Mouse (Mus musculus): ENCODE results near the gene Gm3526. TPM values are rescaled to one million over a fixed set of nuclear protein-coding genes. Genes with fewer than 3 reads are reported as not detected.

The Gm3526 gene
- total RNA-seq (2023), result not detected

DNA sequence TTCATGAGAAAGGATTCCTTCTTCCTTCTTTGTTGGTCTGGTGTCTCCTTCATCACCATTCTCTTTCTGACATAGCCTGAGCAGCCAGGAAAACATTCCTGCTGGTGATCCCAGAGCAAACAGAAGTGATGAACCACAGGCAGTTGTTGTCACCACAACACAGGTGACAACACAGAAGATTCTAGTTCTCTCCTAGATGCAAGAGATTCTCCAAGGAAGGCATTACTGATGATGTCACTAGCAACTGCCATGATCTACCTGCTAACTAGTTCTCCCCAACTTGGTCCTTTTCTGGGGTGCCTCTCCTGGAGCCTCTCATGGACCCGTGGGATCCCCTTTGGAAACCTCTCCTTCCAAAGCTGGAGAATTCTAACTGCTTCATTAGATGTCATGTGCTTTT, at the start of gene Gm3526:
Gm3526 (minus strand) TSS at position 101 of the 400 bp plus-strand sequence.

Other genes starting within 250 kb of the Gm3526 start
- gene Gm3298, start 244.7 kb downstream of the Gm3526 start, total RNA-seq (2023), result not detected
- not detected for gene 4930555G01Rik, start 210.0 kb downstream of the Gm3526 start, total RNA-seq (2023)
- not detected for gene Gm8281, start 189.5 kb downstream of the Gm3526 start, total RNA-seq (2023)
- gene Gm8279, start 129.1 kb downstream of the Gm3526 start, total RNA-seq (2023), result not detected
- gene Gm3317, start 96.0 kb downstream of the Gm3526 start, total RNA-seq (2023), result not detected
- gene Gm8271, start 74.8 kb downstream of the Gm3526 start, total RNA-seq (2023), result not detected
- not detected for gene Gm3542, start 74.3 kb upstream of the Gm3526 start, total RNA-seq (2023)
- not detected for gene Gm3500, start 128.5 kb upstream of the Gm3526 start, total RNA-seq (2023)
- gene Gm3194, start 194.9 kb upstream of the Gm3526 start, total RNA-seq (2023), result not detected
- gene Gm8246, start 217.2 kb upstream of the Gm3526 start, total RNA-seq (2023), result not detected
- gene Gm3187, start 223.6 kb upstream of the Gm3526 start, total RNA-seq (2023), result not detected
- not detected for gene Gm3488, start 241.1 kb upstream of the Gm3526 start, total RNA-seq (2023)

All from neutrophil, adult 59 days (primary cell).